Mouse (Mus musculus) ovary, postnatal 10 days (tissue): ENCODE results near the gene Rere.
"Not testable (repeated sequence)": the region's sequence is repeated elsewhere in the genome, so short reads cannot be mapped to it uniquely, and the experiment has no call there.

Source experiments
- DNase-seq: peaks from one replicate; pipeline ENCODE4 v3.0.0; 2022; ENCODE audit warnings: low spot score

Rere gene

DNA sequence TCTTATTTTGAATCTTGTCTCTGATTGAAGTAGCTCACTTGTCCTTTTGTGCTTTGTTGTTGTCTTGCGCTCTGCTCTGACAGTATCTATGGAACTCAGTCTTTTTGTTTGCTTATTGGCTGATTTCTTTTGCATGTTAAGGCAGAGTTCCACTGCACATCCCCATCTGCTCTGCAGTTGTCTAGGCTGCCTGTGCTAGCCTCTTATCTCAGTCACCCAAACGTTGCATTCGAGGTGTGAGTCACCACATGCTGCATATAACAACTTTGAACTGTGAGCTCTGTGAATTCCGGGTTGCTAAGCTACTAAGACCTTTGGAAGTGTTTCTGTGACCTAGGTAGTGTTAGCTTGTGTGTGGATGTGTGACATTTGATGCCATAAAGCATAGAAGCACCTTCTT is 235.9 kb downstream of the Rere start:
- DNase-seq, result no peak

DNA sequence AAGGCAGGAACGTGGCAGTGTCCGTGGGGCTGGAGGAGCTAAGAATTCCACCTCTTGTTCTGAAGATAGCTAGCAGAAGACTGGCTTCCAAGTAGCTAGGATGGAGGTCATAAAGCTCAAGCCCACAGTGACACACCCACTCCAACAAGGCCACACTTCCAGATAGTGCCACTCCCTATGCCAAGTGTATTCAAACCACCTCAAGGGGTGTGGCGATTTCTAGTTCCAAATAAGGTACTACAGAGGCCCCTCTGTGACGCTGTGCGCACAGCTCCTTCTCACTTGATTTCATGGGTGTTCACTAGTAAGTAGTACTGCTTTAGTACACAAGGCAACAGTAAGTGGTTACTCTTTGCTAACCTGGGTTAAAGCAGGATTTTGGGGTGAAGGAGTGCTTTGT is 237.4 kb downstream of the Rere start:
- DNase-seq, result no peak

DNA sequence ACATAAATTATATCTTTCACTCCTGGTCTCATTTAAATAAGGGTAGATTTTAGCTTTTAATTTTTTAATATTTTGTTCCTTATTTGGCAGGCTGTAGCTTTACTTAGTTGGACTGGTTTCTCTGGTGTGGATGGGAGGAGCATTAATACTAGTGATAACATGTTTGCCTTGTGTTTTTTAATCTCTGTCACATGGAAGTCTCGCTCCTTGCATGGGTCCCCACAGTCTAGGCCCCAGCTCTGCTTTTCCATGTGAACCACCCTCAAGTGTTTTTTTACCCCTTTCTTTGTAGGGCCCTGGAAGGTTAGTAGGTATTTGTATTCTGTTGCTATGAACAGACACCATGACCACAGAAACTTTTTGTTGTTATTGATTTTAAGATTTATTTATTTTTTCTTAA is 238.6 kb downstream of the Rere start:
- DNase-seq, result no peak

DNA sequence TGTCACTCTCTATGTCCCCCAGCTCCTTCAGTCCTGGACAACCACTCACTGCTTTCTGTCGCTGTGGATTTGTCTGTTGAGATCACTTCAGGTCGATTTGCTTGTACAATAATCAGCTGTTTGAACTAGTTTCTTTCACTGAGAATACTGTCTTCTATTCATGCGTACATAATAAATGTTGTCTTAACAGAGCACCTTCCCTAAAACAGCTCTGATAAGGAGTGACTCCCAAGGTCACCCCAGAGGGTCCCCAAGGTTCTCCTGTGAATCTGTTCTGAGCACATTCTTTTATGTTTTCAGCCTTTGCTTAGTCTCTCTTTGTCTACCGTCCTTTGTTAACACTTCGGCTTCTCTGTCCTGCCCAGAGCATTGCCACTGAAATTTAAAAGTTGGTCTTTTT is 241.0 kb downstream of the Rere start:
- DNase-seq, result no peak

DNA sequence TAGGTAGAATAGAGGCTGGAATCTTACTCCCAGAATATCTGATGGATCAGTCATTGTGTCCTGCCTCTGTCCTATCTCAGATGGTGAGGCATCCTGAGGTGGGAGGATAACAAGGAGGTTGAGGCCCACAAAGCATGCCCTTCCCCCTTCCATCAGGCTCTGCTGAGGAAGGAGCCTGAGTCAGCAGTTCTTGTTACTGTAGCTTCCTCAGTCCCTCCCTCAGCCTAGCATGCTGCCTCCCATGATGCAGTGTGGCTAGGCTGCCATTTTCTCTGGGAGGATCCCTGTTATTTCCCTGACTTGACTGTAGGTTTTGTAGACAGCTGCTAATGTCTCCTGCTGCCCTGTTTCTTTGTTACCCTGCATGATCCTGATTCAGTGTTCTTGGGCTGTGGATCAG is 241.9 kb downstream of the Rere start:
- DNase-seq, result no peak

DNA sequence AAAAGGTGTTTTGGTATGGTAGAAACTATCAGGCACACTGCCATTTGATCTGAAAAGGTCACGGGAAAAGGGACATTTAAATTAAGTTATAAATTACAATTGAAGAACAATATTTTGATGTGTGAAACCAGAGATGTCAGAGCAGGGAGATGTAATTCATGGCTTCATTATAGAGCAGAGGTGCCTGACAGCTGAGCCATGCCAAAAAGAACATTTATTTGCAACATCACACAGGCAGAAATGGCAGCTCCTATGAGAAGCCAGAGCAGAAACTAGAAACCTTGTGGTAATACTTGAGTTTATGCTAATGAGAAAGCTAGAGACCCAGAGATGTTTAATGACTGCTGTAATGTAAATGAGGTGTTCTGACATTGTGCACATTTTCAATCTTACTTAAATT is 244.8 kb downstream of the Rere start:
- DNase-seq, result no peak

DNA sequence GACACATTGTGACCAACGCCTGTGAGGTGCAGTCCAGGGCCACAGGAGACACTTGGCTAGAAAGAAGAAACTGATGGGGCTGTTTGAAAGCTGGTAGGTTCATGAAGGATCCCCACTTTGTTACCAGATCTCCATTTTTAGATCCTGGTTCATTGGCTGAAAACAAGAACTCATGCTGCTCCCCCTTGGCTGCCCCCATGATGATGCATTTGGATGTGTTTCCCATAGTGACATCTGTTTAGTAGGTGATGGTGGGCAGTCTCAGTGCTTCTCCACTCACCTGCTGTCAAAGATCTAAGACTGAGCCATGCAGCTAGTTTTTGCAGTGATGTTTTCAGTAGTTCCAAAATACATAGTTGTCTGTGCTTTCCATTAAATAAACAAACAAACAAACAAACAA is 247.0 kb downstream of the Rere start:
- no peak for DNase-seq

DNA sequence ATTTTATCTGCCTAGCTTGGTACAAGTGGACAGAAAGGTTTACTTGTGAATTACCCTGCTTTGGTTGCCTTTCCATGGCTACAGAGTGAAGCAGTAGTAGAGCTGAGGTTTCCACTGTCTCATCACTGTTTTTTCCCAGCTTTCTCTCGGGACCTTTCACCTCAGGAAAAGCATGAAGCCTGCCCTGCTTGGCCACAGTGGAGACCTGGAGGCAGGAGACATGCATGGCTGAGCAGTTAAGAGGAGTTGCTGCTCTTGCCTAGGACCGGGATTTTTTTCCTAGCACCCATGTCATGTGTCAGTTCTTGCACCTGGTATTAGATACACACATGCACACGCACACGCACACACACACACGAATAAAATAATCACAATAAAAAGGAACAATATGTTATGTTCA is 247.4 kb downstream of the Rere start:
- no peak for DNase-seq

DNA sequence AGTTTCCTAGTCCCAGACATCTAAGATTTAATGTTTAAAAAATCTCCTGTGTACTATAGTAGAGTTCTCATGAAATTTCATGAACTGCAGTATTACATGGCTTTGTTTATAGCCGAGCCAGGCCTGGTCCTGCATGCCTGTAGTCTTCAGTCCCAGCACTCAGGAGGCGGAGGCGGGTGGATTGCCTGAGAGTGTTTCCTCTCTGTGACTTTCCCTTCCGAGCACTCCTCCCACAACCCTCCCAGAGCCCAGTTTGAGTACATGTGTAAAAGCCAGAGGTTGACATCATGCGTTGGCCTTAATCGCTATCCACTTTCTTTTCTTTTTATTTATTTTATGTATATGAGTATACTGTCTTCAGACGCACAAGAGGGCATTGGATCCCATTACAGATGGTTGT is 250.4 kb downstream of the Rere start:
- DNase-seq, result no peak

DNA sequence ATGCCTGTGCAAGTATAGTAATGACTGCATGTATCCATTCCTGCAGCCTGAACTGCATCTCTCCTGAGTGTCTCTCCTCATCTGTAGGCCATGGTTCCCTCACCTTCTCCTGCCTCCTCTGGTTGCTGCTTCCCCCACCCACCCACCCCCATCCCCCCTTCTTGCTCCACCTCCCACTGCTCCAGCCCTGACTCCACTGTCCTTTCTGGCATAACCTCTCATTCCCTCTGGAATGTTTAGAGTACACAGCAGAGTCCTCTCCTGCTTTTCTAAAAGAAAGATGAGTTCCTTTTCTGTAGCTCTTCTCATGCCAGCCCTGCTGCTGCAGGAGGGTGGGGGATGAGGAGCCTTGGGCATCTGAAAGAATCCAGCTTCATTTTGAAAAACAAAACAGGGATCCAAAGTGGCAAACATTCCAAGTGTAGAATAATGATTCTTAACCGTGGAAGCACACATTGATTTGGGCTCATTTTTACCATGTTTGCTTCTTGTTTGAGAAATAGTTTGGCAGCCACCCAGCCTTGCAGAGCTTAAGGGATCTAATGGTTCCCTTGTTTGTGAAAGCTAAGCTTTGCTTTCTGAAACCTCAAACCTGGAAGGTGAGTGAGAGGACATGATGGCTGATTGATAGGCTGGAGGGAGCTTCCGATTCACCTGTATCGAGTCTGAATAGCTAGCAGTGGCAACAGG is 255.5 kb downstream of the Rere start:
- no peak for DNase-seq

DNA sequence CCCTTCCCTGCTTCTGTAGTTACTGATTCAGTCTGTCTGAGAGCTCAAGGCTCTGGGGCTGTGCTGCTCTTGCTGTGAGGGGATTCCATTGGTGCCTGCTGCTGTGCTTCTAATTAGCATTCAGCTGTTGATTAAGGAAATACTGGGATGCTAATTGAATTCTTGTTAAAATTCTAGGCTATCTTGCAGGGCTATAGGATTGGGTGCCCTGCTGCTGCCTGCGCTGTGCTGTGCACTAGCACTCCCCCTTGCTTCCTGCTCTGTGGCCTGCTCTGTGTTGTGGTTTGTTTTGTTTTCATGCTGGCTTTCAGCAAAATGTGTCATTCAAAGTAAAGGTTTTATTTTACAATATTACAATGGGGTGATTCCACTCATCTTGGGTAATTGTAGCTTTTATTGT is 258.4 kb downstream of the Rere start:
- no peak for DNase-seq

DNA sequence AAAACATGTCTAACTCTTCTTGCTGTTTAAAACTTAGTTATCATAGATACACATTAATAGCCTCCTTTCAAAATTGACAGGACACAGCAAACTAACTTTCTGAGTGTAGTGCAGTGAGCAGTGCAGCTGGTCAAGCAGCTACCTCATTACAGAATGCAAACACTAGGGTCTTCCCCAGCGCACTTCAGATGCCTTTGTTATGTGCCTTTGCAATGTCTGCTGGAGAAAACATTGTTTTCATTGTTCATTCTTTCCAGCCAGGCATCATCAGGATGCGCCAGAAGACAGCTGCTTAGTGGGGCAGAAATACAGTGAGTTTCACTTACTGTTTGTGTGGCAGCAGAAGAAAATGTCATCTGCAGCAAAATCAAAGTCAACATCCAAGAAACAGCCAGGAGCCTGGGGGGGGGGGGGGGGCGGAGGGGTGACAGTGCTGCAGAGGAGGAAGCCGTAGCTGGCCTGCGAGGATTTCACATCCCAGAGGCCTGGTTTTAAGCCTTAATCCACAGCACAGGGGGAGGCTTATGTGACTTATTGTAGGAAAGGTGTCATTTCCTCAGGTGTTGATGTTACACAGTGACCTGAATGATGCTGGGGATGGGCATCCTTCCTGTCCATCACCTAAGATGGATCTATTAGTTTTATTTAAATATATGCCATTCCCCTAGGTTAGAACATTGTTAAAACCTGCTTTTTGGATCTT is 259.1 kb downstream of the Rere start:
- no peak for DNase-seq

DNA sequence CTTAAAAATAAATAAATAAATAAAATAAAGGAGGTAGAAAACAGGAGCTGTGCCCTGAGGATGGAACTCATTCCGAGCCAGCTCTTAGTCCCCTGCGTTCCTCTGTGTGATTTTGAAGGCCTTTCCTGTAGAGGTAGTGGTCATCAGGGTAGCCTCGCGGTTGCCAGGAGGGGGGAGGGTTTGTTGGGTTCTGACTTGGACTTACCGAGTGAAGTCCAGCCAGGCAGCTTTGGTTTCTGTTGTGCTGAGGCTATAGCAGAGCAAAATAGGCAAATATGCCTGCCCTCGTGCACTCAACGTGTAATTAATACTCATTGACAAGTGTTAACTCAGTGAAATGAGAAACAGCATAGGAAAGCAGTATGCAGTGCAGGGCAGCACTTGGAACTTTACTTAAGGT is 262.8 kb downstream of the Rere start:
- DNase-seq, result no peak

DNA sequence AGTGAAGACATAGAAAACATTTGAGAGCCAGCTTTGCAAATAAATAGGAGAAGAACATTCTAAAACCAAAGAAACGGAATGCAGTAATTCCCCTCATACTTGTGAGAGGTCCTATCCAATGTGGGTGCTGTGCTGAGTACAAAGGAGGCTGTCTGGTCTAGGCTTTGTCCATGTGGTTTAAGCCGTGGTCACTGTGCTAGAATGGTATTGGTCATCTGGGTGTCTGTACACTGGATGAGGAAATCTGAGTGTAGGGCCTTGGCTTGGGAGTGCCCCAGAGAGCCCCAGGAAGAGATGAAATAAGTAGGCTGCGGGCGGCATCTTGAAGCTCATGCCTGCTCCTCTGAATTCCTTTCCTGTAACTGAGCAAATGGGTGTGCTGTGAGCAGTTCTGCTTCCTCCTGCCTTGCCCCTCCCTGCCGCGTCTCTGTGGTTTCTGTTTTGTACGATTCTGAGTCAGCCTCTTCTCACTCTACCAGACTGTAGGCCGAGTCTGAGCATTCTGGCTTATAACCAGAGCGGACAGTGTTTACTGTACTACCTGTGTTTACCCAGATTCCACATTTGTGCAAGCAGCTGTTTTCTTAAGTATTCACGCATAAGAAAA is 263.3 kb downstream of the Rere start:
- DNase-seq, result no peak

DNA sequence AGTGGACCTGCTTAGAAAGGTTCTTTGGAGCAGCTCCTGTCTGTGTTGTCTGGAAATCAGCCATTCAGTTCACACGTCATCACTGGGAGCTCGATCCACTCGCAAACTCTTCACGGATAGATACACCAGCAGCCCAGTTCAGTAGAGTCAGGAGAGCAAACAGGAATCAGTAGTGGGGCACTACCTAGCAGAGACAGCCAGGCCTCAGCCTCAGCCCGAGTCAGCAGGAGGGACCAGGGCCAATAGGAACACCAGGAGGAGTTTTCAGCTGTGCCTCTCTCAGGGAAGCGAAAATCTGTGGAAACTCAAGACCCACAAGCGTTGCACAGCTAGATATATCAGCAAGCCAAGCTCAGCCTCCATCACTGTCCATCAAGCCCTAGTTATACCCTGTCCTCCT is 264.3 kb downstream of the Rere start:
- no peak for DNase-seq

DNA sequence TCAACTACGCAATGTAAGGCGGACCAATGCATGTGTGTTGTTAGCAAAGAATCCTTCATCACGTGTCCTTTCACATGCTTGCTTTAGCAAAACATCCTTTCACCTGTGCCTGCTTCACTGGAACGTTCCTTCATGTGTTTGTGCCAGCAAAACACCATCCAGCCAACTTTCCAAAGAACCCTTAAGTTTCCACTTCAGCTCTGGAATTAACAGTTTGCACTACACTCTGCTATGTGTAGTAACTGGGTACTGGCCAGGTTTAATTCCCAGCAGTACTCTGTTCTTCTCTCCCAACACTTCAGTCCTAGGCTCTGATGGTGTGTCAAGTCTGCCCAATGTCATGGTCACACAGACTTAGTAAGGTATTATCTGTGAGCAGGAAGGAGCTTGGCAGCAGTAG is 264.9 kb downstream of the Rere start:
- not testable (repeated sequence) for DNase-seq

DNA sequence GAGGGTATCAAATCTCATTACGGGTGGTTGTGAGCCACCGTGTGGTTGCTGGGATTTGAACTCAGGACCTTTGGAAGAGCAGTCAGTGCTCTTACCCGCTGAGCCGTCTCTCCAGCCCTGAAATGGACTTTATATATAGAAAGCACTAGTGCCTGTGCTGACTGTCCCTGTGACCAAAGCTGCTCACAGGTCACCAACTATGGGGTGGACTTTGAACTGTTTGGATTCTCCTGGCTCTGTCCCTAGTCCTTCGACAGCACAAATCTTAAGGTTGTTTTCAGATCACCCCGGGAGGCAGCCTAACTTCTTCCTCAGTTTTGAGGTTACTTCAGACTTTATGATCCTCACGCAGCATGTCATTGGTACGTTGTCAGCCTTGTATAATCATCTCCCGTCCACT is 267.9 kb downstream of the Rere start:
- no peak for DNase-seq

DNA sequence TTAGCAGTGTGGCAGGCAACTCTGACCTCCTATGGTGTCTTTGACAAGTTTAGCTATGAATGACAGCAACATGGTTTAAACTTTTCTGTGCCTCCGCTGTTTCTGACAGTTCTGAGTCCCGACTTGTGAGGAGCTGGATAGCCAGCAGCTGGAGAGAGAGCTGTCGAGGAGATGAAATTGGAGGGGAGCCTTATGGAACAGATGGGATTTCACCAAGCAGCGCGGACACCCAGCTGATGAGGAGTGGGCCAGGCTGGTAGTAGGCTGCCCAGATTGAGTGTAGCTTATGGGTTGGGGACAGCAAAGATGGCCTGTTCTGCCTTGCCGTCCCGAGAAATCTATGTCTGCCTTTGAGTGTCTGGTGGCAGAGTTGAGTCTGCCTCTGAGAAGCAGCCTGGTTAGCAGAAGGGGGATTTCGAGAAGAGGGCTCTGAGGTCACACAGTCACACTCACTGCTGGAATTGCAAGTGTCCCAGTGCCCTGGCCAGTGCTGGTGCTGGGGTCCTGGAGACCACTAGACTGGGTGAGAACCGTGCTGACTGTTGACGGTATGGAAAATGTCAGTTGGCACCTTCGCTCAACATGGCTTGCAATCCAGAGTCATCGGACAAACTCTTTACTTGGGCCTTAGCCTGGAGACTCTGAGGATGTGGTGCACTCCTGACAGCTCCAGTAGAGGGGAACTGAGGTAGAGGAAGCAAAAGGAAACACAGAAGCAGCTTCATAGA is 268.7 kb downstream of the Rere start:
- DNase-seq, result no peak

DNA sequence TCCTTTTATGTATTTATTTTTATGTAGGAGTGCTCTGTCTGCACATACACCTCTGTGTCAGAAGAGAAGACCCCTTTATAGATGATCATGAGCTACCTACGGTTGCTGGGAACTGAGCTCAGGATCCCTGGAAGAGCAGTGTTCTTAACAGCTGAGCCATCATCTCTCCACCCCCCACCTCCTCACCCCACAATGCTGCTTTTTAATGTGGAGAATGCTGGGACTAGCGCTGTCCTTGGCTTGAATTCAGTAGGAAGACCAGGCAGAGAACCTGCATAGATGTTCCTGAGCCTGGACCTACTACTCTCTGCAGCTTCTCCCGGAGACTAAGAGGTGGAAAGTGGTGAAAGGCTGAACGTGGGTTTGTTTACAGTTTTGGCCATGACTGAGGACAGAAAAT is 269.9 kb downstream of the Rere start:
- DNase-seq, result no peak

DNA sequence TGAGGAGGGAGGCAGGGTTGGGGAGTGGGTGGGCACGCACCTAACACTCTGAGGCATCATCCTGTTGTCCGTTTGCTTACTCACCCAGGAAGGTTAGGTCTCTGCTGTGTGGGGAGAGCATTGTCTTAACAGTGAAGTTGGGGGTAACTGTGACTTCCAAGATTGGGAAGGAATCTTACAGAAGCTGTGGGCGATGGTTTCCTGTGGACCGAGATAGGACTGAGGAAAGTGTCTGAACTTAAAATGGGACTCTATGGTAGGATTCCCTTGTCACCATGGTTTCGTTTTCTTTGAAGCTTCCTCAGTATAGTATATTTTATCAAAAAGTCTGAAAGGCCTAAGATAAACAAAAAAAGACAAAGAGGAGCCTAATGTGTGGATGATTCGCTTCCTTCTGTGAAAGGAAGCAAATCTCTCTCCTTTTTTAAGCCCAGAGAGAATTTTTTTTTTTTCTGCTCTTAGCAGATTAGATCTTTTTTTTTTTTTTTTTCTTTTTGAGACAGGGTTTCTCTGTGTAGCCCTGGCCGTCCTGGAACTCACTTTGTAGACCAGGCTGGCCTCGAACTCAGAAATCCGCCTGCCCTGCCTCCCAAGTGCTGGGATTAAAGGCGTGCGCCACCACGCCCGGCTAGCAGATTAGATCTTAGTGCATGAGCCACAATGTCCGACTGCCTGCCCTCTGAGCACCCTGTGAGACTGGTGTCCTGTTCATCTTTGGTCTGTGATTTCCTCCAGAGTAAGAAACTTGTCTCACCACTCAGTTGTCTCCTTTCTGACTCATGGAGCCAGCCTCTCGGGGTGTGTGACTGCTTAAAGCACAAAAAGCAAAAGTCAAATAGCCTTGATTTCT is 271.5 kb downstream of the Rere start:
- no peak for DNase-seq

DNA sequence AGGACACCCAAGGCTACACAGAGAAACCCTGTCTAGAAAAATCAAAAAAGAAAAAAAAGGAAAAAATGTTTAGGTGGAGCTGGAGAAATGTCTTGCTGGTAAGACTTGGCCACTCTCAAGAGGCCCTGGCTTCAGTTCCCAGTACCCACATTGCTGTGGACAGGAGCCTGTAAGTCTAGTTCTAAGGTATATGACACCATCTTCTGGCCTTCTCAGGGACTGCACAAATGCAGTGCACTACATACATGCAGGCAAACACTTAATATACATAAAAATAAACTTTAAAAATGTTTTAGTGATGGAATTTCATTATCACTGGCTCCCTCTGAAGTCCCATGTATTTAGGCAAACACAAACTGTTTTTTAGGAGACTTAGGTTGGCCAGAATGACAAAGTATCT is 274.3 kb downstream of the Rere start:
- no peak for DNase-seq
